Mouse (Mus musculus): ENCODE data around the gene Mcrip1.
"Not testable (repeated sequence)": the region's sequence is repeated elsewhere in the genome, so short reads cannot be mapped to it uniquely, and the experiment has no call there.

The Mcrip1 gene

GRCm38 (mm10) chr11:120549168-120549945 lies at the start of gene Mcrip1:
TSS of gene Mcrip1 (minus strand) at chr11:120549727.
- DNase-seq (ENCODE audit: extremely low spot score, low spot score): peak; percentile 89

- DNase-seq (ENCODE audit: extremely low spot score, low spot score): no peak
Observed at GRCm38 (mm10) chr11:120598990-120599549, 49.5 kb upstream of the Mcrip1 start.

- DNase-seq (ENCODE audit: extremely low spot score, low spot score): peak; percentile 92
Observed at GRCm38 (mm10) chr11:120598283-120598989, 48.9 kb upstream of the Mcrip1 start, which contains the start of the genes Alyref and Anapc11. TSS of gene Alyref (minus strand) at chr11:120598365. TSS of gene Anapc11 (plus strand) at chr11:120598421.

- DNase-seq (ENCODE audit: extremely low spot score, low spot score): no peak
Observed at GRCm38 (mm10) chr11:120597240-120598235, 48.0 kb upstream of the Mcrip1 start.

- no peak for DNase-seq (ENCODE audit: extremely low spot score, low spot score)
Observed at GRCm38 (mm10) chr11:120588531-120588930, 39.0 kb upstream of the Mcrip1 start.

GRCm38 (mm10) chr11:120583937-120584336 lies 34.4 kb upstream of the Mcrip1 start:
- no peak for DNase-seq (ENCODE audit: extremely low spot score, low spot score)

GRCm38 (mm10) chr11:120582982-120583293 lies 33.4 kb upstream of the Mcrip1 start:
- not testable (repeated sequence) for DNase-seq (ENCODE audit: extremely low spot score, low spot score)

GRCm38 (mm10) chr11:120582268-120582981 lies 32.9 kb upstream of the Mcrip1 start:
- DNase-seq (ENCODE audit: extremely low spot score, low spot score): no peak

- DNase-seq (ENCODE audit: extremely low spot score, low spot score): peak; percentile 91
Observed at GRCm38 (mm10) chr11:120581490-120582267, 32.2 kb upstream of the Mcrip1 start, which contains the start of gene Arhgdia. TSS of gene Arhgdia (minus strand) at chr11:120581624.

- peak; percentile 59 for DNase-seq (ENCODE audit: extremely low spot score, low spot score)
Observed at GRCm38 (mm10) chr11:120580871-120581331, 31.4 kb upstream of the Mcrip1 start.

GRCm38 (mm10) chr11:120580190-120580589 lies 30.7 kb upstream of the Mcrip1 start:
- DNase-seq (ENCODE audit: extremely low spot score, low spot score): no peak

- peak; percentile 93 for DNase-seq (ENCODE audit: extremely low spot score, low spot score)
Observed at GRCm38 (mm10) chr11:120579316-120580107, 30.0 kb upstream of the Mcrip1 start.

GRCm38 (mm10) chr11:120578694-120579243 lies 29.2 kb upstream of the Mcrip1 start:
- DNase-seq (ENCODE audit: extremely low spot score, low spot score): no peak

- DNase-seq (ENCODE audit: extremely low spot score, low spot score): no peak
Observed at GRCm38 (mm10) chr11:120578024-120578693, 28.6 kb upstream of the Mcrip1 start.

- no peak for DNase-seq (ENCODE audit: extremely low spot score, low spot score)
Observed at GRCm38 (mm10) chr11:120577211-120578023, 27.9 kb upstream of the Mcrip1 start.

- peak; percentile 15 for DNase-seq (ENCODE audit: extremely low spot score, low spot score)
Observed at GRCm38 (mm10) chr11:120576365-120576981, 26.9 kb upstream of the Mcrip1 start.

Data from neural tube, embryonic 10.5 days (tissue).